Mouse (Mus musculus) stomach, embryonic 15.5 days (tissue): ENCODE measurements around the gene Eif4g2. TPM values are rescaled to one million over a fixed set of nuclear protein-coding genes. Genes with fewer than 3 reads are reported as not detected.
A peak's percentile ranks its signal among the peaks of the same experiment; 100 is the strongest.

Experiments used
- ATAC-seq: fragments of 200-750 bp; cut with Nextera tagmentation; 2 replicates; pipeline ENCODE4 v1.8.0; 2017; ENCODE audit warnings: low read depth, moderate number of reproducible peaks, moderate TSS enrichment; ENCODE audit not compliant: insufficient read depth, low FRiP score
- H3K27ac ChIP-seq: fragments of 300-500 bp; sonication (generic); 2 replicates; pipeline ENCODE4 v1.5.1; 2015; ENCODE audit warnings: mild to moderate bottlenecking, inconsistent platforms
- H3K27me3 ChIP-seq: fragments of 300-500 bp; sonication (generic); replicated peaks from 2 replicates; pipeline ENCODE4 v1.6.1; 2015; ENCODE audit warnings: inconsistent platforms
- H3K36me3 ChIP-seq: fragments of 300-500 bp; sonication (generic); 2 replicates; pipeline ENCODE4 v1.6.1; 2015; ENCODE audit warnings: inconsistent platforms
- H3K4me1 ChIP-seq: fragments of 300-500 bp; sonication (generic); 2 replicates; pipeline ENCODE4 v1.6.1; 2015; ENCODE audit warnings: inconsistent platforms
- H3K4me2 ChIP-seq: fragments of 300-500 bp; sonication (generic); 2 replicates; pipeline ENCODE4 v1.6.1; 2015; ENCODE audit warnings: mild to moderate bottlenecking, inconsistent platforms
- H3K4me3 ChIP-seq: fragments of 300-500 bp; sonication (generic); replicated peaks from 2 replicates; pipeline ENCODE4 v1.5.1; 2015; ENCODE audit warnings: inconsistent platforms
- H3K9ac ChIP-seq: fragments of 300-500 bp; sonication (generic); 2 replicates; pipeline ENCODE4 v1.6.1; 2015; ENCODE audit warnings: inconsistent platforms
- H3K9me3 ChIP-seq: fragments of 300-500 bp; sonication (generic); 2 replicates; pipeline ENCODE4 v1.6.1; 2016; ENCODE audit warnings: inconsistent platforms
- WGBS: fragments of 180-500 bp; shearing (Covaris S2); methylation state at CpG from one replicate; pipeline ENCODE4 v1.1.7; 2015; 5-methylcytosine and 5-hydroxymethylcytosine counted together
- polyA plus RNA-seq: library from polyadenylated mRNA; unstranded; fragments of >200 nt; fragmentation: Nextera tagmentation; extraction: Ambion mirVana; gene quantifications from 2 replicates; pipeline ENCODE4 v1.2.1, GENCODE M21; 2015

Eif4g2 gene
- polyA plus RNA-seq, 1 experiment from 2014 or later = 608 TPM

- H3K4me3 ChIP-seq = no peak overlapping the region
- no peaks in the 10 kb centered on the region for H3K27me3 ChIP-seq
- no peak overlapping the region for H3K9ac ChIP-seq
- H3K4me2 ChIP-seq = no peak overlapping the region
- H3K4me1 ChIP-seq = no peaks in the 10 kb centered on the region
- no peaks in the 10 kb centered on the region for H3K9me3 ChIP-seq
- peaks cover 52% of the 10 kb centered on the region for H3K36me3 ChIP-seq
- WGBS = 99% methylated on average over 3 of the region's 3 CpGs
- ATAC-seq = no peak
- H3K27ac ChIP-seq = no peak overlapping the region
Observed at GRCm38 (mm10) chr7:111068181-111068580, 14.6 kb downstream of the Eif4g2 start.

GRCm38 (mm10) chr7:111062971-111063370, 19.9 kb downstream of the Eif4g2 start:
- peaks cover 5% of the 10 kb centered on the region for H3K36me3 ChIP-seq
- H3K9ac ChIP-seq = no peak overlapping the region
- no peak overlapping the region for H3K4me3 ChIP-seq
- no peaks in the 10 kb centered on the region for H3K4me1 ChIP-seq
- no peak overlapping the region for H3K27ac ChIP-seq
- H3K27me3 ChIP-seq = no peaks in the 10 kb centered on the region
- no peak for ATAC-seq
- H3K4me2 ChIP-seq = no peak overlapping the region
- H3K9me3 ChIP-seq = no peaks in the 10 kb centered on the region
- 94% methylated on average over 1 of the region's 1 CpGs for WGBS

- H3K4me1 ChIP-seq = no peaks in the 10 kb centered on the region
- peaks cover 16% of the 10 kb centered on the region for H3K36me3 ChIP-seq
- WGBS = 69% methylated on average over 5 of the region's 5 CpGs
- H3K27me3 ChIP-seq = no peaks in the 10 kb centered on the region
- H3K9me3 ChIP-seq = no peaks in the 10 kb centered on the region
- no peak for ATAC-seq
- H3K9ac ChIP-seq = no peak overlapping the region
- H3K27ac ChIP-seq = no peak overlapping the region
- H3K4me2 ChIP-seq = no peak overlapping the region
- H3K4me3 ChIP-seq = no peak overlapping the region
Observed at GRCm38 (mm10) chr7:111059527-111059926, 23.3 kb downstream of the Eif4g2 start.

- WGBS = 81% methylated on average over 3 of the region's 3 CpGs
- no peak overlapping the region for H3K4me3 ChIP-seq
- no peaks in the 10 kb centered on the region for H3K4me1 ChIP-seq
- no peaks in the 10 kb centered on the region for H3K9me3 ChIP-seq
- H3K27me3 ChIP-seq = no peaks in the 10 kb centered on the region
- H3K27ac ChIP-seq = no peak overlapping the region
- H3K9ac ChIP-seq = no peak overlapping the region
- ATAC-seq = no peak
- peaks cover 33% of the 10 kb centered on the region for H3K36me3 ChIP-seq
- no peak overlapping the region for H3K4me2 ChIP-seq
Observed at GRCm38 (mm10) chr7:111055984-111056657, 26.7 kb downstream of the Eif4g2 start.

- 89% methylated on average over 19 of the region's 19 CpGs for WGBS
- no peaks in the 10 kb centered on the region for H3K9me3 ChIP-seq
- H3K27me3 ChIP-seq = no peaks in the 10 kb centered on the region
- no peak overlapping the region for H3K9ac ChIP-seq
- no peak for ATAC-seq
- H3K4me3 ChIP-seq = no peak overlapping the region
- no peak overlapping the region for H3K27ac ChIP-seq
- no peak overlapping the region for H3K4me2 ChIP-seq
- peaks cover 37% of the 10 kb centered on the region for H3K36me3 ChIP-seq
- H3K4me1 ChIP-seq = no peaks in the 10 kb centered on the region
Observed at GRCm38 (mm10) chr7:111055221-111055620, 27.6 kb downstream of the Eif4g2 start.

- Histone ChIP-seq H3K27ac (no peak overlapping the region), H3K4me1 (no peaks in the 10 kb centered on the region), H3K36me3 (peaks cover 56% of the 10 kb centered on the region)
Observed at GRCm38 (mm10) chr7:111049652-111050421, 33.0 kb downstream of the Eif4g2 start.

GRCm38 (mm10) chr7:111048920-111049319, 33.9 kb downstream of the Eif4g2 start:
- Histone ChIP-seq H3K9me3 (no peaks in the 10 kb centered on the region), H3K4me1 (no peaks in the 10 kb centered on the region), H3K27ac (no peak overlapping the region), H3K36me3 (peaks cover 52% of the 10 kb centered on the region), H3K27me3 (no peaks in the 10 kb centered on the region), H3K4me2 (no peak overlapping the region), H3K4me3 (no peak overlapping the region), H3K9ac (no peak overlapping the region)
- WGBS = 85% methylated on average over 5 of the region's 5 CpGs
- ATAC-seq = no peak

More at GRCm38 (mm10) chr7:111049652-111050421, 33.0 kb downstream of the Eif4g2 start:
- no peak overlapping the region for H3K9ac ChIP-seq
- WGBS = 54% methylated on average over 6 of the region's 6 CpGs
- H3K9me3 ChIP-seq = no peaks in the 10 kb centered on the region
- no peak overlapping the region for H3K4me2 ChIP-seq
- H3K27me3 ChIP-seq = no peaks in the 10 kb centered on the region
- H3K4me3 ChIP-seq = no peak overlapping the region
- ATAC-seq = no peak

GRCm38 (mm10) chr7:111029046-111029553, 53.7 kb downstream of the Eif4g2 start:
- Histone ChIP-seq H3K4me2 (peak overlapping the region; percentile 64), H3K27ac (peak overlapping the region; percentile 94), H3K9ac (peak overlapping the region; percentile 66), H3K4me1 (peaks cover 4% of the 10 kb centered on the region), H3K27me3 (no peaks in the 10 kb centered on the region), H3K4me3 (peak overlapping the region; percentile 85), H3K9me3 (no peaks in the 10 kb centered on the region), H3K36me3 (0 out of 2 replicates have a peak, but pooled peaks cover 7% of the 10 kb centered on the region)
- ATAC-seq = peak; percentile 44
- WGBS = under 1% methylated on average over 29 of the region's 29 CpGs

- H3K27ac ChIP-seq = peak within 1 kb of the TSS; percentile 94
- H3K4me3 ChIP-seq = peak within 1 kb of the TSS; percentile 85
- no peaks in the 10 kb centered on the region for H3K9me3 ChIP-seq
- no peaks in the 10 kb centered on the region for H3K27me3 ChIP-seq
- H3K4me2 ChIP-seq = peak within 1 kb of the TSS; percentile 64
- H3K4me1 ChIP-seq = peaks cover 6% of the 10 kb centered on the region
- H3K9ac ChIP-seq = peak within 1 kb of the TSS; percentile 66
- 0 out of 2 replicates have a peak, but pooled peaks cover 4% of the 10 kb centered on the region for H3K36me3 ChIP-seq
- ATAC-seq = peak; percentile 94
- 5% methylated on average over 45 of the region's 45 CpGs for WGBS
Observed at GRCm38 (mm10) chr7:111028281-111029045, 54.4 kb downstream of the Eif4g2 start, which contains the start of gene Ctr9. Gene Ctr9 (plus strand): TSS chr7:111028951.

GRCm38 (mm10) chr7:111024912-111025311, 57.9 kb downstream of the Eif4g2 start:
- Histone ChIP-seq H3K9ac (no peak overlapping the region), H3K4me1 (peaks cover 6% of the 10 kb centered on the region), H3K27ac (no peak overlapping the region), H3K36me3 (no peaks in the 10 kb centered on the region), H3K4me3 (no peak overlapping the region), H3K9me3 (no peaks in the 10 kb centered on the region), H3K27me3 (no peaks in the 10 kb centered on the region), H3K4me2 (no peak overlapping the region)
- 43% methylated on average over 4 of the region's 4 CpGs for WGBS
- no peak for ATAC-seq

GRCm38 (mm10) chr7:111024068-111024594, 58.7 kb downstream of the Eif4g2 start:
- H3K4me3 ChIP-seq = no peak overlapping the region
- no peak for ATAC-seq
- H3K9ac ChIP-seq = no peak overlapping the region; the same call in 1 of the 2 replicates
- WGBS = 30% methylated on average over 8 of the region's 8 CpGs
- H3K27ac ChIP-seq = peak overlapping the region; percentile 64
- peak overlapping the region; percentile 20; the same call in 1 of the 2 replicates for H3K4me2 ChIP-seq
- H3K4me1 ChIP-seq = peaks cover 6% of the 10 kb centered on the region
- no peaks in the 10 kb centered on the region for H3K9me3 ChIP-seq
- H3K36me3 ChIP-seq = no peaks in the 10 kb centered on the region
- H3K27me3 ChIP-seq = no peaks in the 10 kb centered on the region
